Mouse (Mus musculus): ENCODE results near the gene Hipk3.

The Hipk3 gene

DNA sequence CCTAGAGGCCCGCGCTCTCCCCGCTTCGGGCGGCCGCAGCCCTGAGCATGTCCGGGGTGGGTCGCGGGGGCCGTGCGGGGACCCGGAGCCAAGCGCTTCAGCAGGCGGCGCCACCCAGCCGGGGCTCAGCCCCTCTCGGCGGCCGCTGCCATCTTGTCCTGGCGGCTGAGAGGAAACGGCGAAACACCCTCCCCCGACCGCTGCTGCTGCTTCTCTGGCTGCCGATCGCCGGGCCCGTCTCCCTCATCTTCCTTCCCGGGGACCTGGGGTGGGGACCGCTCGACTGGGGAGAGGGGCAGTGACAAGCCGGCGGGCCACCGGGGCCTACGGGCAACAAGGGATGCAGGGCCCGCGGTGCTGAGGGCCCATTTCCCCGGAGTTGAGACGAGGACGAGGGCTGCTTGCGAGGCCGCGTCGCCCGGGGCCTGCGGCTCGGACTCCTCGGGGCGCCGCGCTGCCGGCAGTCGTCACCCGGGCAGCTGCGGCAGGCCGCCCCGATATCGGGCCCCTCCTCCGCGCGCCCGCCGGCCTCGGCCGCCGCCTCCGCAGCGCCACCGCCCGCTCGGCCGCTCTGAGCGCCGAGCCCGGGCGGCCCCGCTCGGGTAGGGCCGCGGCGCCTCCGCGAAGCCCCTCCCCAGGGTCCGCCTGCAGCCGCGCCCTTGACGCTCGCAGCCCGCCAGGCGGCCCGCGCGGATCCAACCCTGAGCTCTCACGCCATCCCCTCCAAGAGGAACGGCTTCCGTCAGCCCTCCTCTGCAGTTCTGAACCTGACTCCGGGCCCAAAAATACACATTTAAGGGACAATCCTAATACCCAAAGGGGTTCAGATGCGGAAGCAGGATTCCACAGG lies at the start of gene Hipk3:
TSS of gene Hipk3 (minus strand) at position 496 of the 850 bp plus-strand sequence.
- DNase-seq (ENCODE audit: extremely low spot score) = peak; percentile 80

DNA sequence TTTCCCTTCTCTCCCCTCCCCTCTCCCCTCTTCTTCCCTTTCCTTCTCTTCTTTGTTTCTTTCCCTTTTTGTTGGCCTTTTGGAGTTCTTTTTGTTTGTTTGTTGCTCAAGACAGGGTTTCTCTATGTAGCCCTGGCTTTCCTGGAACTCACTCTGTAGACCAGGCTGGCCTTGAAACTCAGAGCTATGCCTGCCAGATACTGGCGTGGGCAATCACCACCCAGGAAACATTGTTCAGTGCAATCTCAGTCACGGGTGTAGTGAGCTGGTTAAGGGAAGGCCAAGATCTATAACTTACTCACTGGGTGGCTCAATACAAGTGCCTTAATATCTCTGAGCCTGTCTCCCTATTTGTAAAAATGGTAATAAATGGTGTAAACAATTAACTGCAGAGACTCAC lies 46.0 kb upstream of the Hipk3 start:
- DNase-seq (ENCODE audit: extremely low spot score) = no peak

DNA sequence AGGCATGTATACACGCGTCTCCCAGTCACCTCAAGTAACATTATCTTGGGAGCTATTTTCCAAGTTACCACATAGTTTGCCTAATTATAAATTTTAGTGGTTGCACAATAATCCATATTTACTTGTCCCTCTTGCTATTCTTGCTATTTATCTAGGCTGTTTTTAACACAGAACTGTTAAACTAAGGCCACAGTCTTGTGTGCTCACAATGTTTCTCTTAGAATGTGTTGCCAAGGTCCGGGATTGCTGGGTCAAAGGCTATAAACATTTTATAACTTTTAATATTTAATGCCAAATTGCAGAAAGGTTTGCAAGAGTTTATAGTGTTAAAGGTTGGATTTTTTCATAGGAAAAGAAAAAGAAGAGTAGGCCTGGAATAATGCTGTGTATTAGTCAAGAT lies 40.5 kb upstream of the Hipk3 start:
- no peak for DNase-seq (ENCODE audit: extremely low spot score)

DNA sequence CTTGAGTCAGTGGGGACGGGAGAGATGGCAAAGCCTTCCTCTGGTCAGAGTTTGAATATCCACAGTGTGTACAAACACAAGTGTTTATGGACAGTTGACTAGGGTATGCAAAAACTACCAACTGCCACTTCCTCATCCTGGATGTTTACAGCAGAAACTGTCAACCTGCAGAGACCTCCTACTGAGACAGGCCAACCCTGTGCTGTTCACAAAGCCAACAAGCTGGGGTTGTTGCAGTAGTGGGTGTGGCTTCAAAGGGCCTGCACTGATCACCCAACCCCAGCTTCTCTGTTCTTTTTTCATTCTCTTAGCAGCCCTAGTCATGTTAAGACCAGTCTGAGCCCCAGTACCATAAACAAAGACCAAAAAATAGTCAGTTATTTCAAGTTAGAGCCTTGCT lies 38.3 kb upstream of the Hipk3 start:
- DNase-seq (ENCODE audit: extremely low spot score) = no peak

DNA sequence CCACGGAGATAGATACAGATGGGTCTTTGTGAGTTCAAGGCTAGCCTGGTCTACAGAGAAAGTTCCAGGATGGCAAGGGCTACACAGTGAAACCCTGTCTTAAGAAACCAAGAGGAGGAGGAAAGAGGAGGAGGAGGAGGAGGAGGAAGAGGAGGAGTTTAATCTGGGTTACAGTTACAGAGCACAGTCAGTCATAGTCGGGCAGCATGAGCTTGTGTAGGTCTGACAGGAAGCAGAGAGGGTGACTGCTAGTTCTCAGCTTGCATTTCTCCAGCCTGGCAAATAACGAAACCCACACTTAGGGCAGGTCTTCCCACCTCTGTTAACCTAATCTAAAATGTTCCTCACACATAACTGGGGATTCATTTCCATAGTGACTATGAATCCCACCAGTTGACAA lies 32.3 kb upstream of the Hipk3 start:
- DNase-seq (ENCODE audit: extremely low spot score) = no peak

DNA sequence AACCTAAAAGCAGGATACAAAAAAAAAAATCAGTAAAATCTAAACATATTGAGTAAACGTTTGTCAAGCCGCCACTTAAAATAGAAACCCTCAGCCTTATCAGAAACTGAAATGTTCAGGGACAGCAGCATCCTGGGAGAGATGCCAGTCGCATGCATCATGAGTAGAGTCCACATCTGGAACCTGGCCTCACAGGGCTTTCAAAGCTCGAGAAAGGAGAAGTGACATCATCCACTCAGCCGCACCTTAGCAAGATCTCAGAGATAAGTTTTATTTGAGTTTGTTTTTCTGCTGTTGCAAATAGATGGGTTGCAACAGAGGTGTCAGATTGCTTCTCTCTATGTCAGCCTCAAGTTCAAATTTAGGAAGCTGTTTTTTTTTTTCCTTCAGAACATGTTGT lies 31.3 kb upstream of the Hipk3 start:
- DNase-seq (ENCODE audit: extremely low spot score) = no peak

DNA sequence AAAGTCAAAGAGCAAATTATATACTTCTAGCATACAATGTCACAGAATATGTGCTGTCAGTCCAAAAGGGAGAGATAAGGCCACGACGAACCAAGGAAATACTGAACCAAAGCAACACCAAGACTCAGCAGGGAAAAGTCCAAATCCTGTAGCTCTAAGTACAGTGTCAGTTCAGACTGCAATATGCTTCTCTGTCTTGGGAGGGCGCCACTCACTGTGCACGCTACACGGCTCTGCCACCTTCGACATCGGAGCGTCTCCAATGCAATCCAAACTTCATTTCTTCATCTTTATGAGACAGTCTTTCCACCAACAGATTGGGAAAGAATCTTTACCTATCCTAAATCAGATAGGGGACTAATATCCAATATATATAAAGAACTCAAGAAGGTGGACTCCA lies 17.4 kb upstream of the Hipk3 start:
- no peak for DNase-seq (ENCODE audit: extremely low spot score)

DNA sequence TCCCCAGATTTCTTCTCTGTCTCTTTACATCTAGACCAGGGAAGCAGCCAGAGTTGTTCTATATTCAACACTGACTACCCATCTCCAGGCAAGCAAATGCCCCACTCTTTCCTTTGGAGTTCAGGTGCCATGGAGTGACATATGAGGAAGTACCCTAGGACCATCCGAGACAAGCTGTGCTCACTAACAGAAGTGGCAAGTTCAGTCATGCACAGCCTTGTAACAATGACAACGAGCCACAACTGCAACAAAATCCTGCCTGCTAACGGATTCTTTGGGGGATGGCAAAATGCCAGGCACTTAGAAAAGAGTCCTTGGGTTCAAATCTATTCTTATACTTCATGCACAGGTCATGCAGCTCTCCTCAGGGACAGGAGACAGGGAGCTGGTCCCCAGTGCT lies 8.1 kb upstream of the Hipk3 start:
- no peak for DNase-seq (ENCODE audit: extremely low spot score)

DNA sequence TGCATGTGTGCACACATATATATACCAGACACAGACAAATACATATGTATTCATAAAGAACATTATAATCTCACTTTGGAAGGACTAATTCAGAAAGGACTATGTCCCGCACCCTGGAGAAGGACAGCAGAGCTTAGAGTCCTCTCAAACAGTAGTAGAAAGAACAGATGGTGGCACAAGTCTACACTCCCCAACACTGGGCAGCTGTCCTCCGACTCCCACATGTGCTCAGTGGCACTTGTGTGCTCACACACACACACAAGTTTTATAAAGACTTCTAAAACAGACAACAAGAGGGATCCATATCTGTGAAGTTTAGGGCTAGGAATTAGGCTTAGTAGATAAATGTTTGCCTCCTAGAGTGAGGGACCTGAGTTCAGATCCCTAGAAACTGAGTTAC lies 6.8 kb upstream of the Hipk3 start:
- DNase-seq (ENCODE audit: extremely low spot score) = no peak

DNA sequence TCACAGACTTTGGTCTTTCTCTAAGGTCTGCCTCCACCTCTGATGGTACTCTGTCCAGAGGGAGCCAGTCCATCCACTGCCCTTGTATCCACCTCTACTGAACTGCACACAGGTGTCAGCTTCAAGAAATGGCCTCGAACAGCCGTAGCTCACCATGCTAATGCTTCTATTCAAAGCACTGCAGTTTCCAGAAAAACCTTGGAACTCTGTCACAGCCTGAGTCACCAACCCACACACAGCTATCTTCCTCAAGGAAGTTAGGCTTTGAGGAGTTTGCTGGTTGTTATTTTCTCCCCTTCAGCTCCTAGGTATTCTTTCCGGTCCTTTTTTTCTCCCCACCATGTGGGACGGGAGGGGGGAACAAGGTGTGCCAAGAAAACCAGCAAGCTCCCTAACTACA lies 3.5 kb upstream of the Hipk3 start:
- no peak for DNase-seq (ENCODE audit: extremely low spot score)

DNA sequence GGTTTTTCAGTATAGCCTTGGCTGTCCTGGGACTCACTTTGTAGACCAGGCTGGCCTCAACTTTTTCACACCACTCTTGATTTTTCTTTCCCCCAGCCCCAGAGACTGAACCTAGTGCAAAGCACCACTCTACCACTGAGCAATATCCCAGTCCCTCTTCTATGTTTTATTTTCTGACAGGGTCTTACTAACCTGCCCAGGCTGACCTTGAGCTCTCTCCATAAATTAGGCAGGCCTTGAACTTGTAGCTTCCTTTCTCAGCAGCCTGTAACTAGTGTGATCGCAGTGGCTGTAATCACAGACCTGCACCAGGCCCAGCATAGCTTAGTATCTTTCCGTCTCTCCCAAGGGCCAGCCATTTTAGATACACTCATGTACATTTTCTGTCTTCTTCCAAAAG lies 3.0 kb upstream of the Hipk3 start:
- no peak for DNase-seq (ENCODE audit: extremely low spot score)

DNA sequence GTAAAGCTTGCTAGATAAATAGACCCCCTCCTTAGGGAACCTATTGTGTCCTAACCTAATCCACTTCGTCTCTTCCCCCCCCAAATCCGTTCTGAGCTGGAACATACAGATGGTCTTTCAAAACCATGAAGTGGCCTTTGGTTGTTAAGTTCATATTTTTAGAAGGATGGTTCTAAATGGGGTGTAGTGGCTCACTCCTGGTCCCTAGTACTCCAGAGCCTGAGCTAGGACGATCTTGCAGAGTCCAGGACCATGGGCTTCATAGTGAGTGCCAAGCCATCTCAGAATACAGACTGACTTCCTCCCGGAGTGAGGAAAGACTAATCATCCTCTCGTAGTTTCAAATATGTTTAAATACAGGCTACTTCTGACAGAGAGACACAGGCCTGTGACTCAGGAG lies 2.0 kb upstream of the Hipk3 start:
- DNase-seq (ENCODE audit: extremely low spot score) = no peak

DNA sequence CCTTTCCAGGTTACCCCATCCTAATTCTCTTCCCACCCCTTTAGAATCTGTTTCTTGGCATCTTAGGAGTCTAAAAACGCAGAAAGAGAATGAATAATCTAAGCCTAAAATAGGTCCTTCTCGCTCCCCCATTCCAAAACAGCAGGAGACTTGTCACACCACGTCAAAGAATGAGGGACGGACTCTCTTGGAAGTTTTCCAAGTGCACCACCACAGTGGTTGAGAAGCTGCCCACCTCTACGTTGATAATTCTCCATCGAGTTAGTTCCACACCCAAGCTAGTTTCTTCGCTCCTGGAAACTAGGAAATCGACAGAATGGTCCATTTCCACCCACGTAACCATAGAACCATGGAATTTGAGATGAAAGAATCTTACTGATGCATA lies 547 bp upstream of the Hipk3 start:
- DNase-seq (ENCODE audit: extremely low spot score) = no peak

DNA sequence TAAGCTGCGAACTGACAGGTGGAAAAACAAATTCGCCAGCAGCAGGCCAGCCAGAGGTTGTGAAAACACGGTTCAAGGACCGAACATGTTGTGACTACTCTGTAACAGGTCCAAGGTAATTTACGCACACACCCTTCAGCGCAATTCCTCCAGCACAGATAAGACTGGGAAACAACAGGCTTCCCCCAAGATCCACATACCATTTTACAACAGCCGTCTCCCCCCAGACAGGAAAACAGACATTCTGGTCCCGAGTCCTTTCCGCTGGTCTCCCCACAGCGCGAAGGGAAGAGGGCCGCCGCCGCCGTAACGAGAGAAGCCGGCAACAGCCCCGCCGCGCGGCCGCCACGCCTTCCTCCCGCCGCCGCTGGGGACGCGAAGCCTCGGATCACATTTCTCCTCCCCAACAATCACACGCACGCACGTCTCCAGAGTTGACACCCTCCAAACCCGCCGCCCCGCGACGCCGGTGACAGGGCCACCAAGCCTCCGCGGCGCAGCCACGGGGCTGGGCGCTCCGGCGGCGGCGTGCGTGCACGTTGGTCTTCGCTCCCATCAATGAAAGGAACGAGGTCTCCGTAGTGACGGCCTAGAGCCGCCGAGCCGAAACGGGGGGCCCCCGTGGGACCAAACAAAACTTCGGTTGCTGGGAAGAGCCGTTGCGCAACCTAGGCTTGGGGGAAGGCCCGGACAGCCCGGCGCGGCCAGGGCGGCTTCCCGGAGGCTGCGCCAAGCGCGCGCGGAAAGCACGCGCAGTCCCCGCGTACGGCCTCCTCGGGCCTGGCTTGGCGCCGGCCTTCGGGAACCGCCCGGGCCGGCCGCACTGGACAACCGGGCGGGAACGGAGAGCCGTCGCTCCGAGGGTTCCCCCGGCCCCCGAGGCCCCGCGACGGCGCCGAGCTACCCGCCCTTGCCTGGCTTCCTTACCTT lies 960 bp downstream of the Hipk3 start:
- peak; percentile 84 for DNase-seq (ENCODE audit: extremely low spot score)

DNA sequence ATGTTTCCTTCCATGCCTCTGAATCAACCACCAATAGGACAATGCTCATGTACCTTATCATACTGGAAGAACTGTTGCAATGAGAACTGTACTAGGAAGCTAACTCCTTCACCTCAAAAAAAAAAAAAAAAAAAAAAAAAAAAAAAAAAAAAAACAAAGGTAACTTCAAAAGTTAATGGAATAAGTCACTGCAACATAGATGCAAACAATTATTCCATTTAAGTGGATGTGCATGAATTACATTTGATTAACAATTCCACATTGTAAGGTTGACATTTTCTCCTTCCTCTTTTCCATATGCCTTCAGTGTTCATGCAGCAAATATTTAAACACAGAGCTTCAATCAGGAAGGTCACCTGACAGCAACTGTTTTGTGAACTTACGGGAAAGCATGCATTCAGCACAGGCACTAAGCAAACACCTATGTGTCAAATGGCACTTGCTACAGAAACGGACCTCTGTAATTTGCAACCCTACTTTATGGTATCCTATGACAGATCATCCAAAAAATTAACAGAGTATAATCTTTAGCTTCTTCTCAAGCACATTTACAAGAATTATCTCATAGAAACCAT lies 2.9 kb downstream of the Hipk3 start:
- no peak for DNase-seq (ENCODE audit: extremely low spot score)

DNA sequence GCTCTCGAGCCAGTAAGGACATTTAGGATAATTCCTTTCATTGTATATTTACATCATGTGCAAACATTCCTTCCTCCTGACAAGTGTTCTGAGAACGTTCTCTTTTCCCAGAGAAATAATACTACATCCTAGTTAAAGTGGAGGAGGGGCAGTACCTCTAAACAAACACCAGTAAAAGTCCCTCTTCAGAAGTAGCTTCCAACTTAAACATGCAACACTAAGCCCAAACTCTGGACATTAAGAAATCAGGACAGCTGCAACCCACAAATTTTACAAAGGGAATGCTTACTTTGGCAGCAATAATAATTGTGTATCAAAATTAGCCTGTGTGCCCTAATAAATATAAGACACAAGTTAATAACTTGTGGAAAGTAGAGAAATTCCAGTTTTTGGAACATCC lies 3.5 kb downstream of the Hipk3 start:
- no peak for DNase-seq (ENCODE audit: extremely low spot score)

DNA sequence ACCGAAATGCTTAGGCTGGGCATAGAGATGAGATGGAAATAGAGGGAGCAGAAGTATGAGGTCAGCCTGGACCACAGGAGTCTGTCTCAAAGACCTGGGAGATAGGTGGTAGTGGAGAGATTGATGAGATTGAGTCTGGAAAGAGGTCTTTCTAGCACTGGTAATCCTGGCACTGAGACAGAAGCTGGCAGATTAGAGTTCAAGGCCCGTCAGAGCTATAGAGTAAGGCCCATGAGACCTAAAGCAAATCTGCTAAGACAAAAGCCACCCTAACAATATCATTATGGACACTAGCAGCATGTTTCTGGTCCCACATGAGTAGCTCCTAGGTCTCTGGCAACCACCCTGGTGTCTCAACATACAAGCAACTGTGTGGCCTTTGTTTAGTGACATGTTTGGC lies 4.4 kb downstream of the Hipk3 start:
- no peak for DNase-seq (ENCODE audit: extremely low spot score)

DNA sequence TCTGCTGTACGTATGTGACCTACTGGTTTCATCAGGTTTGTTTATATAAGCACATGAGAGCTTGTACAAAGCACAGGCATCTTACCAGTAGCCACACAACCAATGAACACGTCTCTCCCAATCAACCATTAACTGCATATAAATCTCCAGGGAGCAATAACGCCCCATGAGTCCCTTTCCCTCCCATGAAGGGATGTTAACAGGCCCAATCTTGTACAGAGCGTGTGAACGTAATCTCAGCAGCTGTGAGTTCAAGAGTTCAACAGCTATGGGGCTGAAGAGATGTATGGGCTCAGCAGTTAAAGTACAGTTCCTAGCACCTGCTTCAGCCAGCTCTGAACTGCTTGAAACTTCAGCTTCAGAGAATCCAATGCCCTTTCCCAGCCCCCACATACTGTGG lies 9.8 kb downstream of the Hipk3 start:
- DNase-seq (ENCODE audit: extremely low spot score) = no peak

DNA sequence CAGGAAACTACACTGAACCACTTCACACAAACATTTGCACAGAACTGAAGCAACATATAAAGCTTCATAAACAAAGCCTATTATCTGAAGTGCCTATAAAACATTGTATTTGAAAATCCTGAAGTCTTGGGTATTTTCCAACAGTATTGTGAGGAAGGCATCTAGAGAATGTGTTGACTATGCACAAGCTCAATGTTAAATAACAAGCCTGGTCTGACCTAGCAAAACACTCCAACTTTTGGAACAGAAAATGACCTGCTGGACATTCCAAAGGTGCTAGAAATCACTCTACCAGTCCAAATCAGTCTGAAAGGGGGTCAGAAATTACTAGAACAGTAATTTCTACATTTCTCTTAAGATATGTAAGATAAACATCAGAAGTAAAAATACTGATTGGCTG lies 12.1 kb downstream of the Hipk3 start:
- no peak for DNase-seq (ENCODE audit: extremely low spot score)

DNA sequence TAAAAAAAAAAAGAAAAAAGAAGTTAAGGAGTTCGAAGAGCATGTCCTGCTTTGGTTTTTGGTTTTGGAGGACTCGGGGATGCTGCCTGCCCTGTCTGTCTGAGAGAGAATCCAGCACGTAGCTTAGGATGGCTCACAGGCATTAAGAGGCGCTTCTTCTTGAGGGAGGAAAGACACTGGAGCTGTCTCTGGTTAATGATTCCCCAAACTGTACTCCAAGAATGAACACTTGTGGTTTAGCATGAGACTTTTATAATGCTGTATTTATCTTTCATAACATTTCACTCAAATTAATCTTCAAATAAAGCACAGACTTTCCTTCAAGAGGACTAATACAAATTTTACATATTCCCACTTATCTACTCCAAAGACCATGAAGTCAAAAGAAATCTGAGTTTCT lies 15.2 kb downstream of the Hipk3 start:
- no peak for DNase-seq (ENCODE audit: extremely low spot score)

DNA sequence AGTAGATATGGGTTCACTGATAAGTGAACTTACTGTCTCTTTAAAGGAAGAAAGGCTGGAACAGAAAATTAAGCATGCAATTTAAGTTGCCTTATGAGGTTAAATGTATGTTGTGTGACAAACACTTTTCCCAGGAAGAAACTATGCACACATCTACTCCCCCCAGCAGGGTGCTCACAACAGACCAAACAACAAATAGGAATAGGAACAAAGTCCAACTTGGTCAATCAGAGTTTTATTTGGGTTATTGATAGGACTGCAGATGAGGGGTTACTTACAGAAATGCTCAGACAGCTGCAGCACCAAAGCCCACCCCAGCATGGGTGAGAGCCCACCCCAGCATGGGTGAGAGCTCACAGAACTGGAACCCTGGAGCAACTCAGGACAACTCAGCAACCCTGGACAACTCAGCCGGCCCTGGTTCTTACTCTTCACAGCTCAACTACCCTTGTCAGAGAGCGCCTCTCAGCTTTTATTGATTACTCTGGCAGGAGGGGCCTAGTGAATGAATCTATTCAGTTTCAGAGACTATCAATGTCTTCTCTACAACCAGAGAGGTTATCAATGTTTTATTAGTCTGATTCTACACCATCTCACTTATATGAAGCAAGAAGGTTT lies 16.7 kb downstream of the Hipk3 start:
- no peak for DNase-seq (ENCODE audit: extremely low spot score)

DNA sequence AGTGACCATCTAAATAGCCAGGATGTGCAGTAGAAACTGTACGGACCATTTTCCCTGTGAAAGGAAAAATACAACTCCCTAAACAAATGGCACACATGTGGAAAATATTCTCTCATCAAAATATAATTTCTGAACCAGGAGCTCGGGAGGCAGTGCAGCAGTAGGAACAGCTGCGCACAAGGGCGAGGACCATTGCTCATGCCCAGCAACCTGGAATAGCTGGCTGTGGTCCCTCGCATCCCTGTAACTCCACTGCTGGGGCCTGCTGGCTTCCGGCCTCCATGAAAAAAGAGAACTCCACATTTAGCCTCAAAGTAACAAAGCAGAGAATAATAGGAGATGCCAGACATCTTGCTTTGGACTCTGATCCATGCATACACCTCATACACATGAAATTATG lies 22.2 kb downstream of the Hipk3 start:
- no peak for DNase-seq (ENCODE audit: extremely low spot score)

All from embryo, embryonic 9.5 days (tissue).